Mouse (Mus musculus): ENCODE data around the gene Btbd9. TPM values are rescaled to one million over a fixed set of nuclear protein-coding genes. Genes with fewer than 3 reads are reported as not detected.

Btbd9 gene
- polyA plus RNA-seq, 1 experiment = 25.6 TPM

DNA sequence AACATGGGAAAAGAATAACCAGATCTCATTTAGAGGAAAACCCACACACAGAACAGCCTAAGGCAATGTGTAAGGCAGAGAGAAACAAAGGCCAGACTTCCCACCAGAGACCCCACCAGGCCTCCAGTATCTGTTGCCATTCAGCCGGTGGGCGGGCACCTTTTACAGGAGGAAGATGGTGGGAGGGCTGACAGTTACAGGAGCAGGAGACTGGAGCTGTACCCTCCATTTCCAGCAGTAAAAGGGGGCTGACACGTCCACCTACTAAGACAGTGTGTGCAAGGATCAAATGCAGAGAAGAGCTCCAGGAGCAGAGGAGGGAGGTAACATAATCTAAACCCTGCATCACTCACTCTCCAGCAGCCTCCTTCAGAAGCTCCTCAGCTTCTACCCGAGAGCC, 123.0 kb downstream of the Btbd9 start:
- no peak for DNase-seq
- 84% methylated on average over 4 of the region's 4 CpGs for WGBS
- no peak for TF ChIP-seq POLR2A (IDR thresholded peaks at IDR 0.05; ENCODE audit: low read depth, low read length)
- no peak for TF ChIP-seq CTCF (conservative IDR thresholded peaks at IDR 0.05; ENCODE audit: insufficient read depth, insufficient read length, low read depth, low read length)
- Histone ChIP-seq H3K36me3 (ENCODE audit: control insufficient read depth, insufficient read depth, low read length) (no peaks in the 10 kb centered on the region), H3K4me3 (ENCODE audit: insufficient read depth, low read depth, low read length) (no peak overlapping the region), H3K27ac (ENCODE audit: insufficient read depth, low read depth, low read length) (no peak overlapping the region), H3K4me1 (ENCODE audit: control insufficient read depth, insufficient read depth, low read length) (no peaks in the 10 kb centered on the region), H3K27me3 (replicated peaks; ENCODE audit: control insufficient read depth, insufficient read depth, low read length) (no peaks in the 10 kb centered on the region)

DNA sequence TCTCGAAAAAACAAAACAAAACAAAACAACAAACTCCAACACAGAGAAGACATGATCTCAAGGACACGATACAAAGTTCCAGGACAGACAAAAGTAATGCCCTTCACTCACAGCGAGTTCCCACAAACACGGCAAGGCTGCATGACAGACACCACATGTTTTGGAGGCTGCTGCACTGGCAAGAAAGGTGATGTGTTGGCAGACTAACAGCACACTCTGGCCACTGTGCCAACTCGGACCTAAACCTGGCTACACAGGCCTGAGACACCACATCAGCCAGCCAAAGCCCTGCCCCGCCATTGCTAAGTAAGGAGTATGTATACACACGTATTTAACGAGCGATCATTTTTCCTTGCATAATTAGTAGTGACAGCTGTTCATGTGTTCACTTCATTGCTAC, 123.9 kb downstream of the Btbd9 start:
- Histone ChIP-seq H3K36me3 (ENCODE audit: control insufficient read depth, insufficient read depth, low read length) (no peaks in the 10 kb centered on the region), H3K4me1 (ENCODE audit: control insufficient read depth, insufficient read depth, low read length) (no peaks in the 10 kb centered on the region), H3K4me3 (ENCODE audit: insufficient read depth, low read depth, low read length) (no peak overlapping the region), H3K27me3 (replicated peaks; ENCODE audit: control insufficient read depth, insufficient read depth, low read length) (no peaks in the 10 kb centered on the region), H3K27ac (ENCODE audit: insufficient read depth, low read depth, low read length) (no peak overlapping the region)
- WGBS = 96% methylated on average over 9 of the region's 9 CpGs
- DNase-seq = no peak
- no peak for TF ChIP-seq CTCF (conservative IDR thresholded peaks at IDR 0.05; ENCODE audit: insufficient read depth, insufficient read length, low read depth, low read length)
- no peak for TF ChIP-seq POLR2A (IDR thresholded peaks at IDR 0.05; ENCODE audit: low read depth, low read length)

DNA sequence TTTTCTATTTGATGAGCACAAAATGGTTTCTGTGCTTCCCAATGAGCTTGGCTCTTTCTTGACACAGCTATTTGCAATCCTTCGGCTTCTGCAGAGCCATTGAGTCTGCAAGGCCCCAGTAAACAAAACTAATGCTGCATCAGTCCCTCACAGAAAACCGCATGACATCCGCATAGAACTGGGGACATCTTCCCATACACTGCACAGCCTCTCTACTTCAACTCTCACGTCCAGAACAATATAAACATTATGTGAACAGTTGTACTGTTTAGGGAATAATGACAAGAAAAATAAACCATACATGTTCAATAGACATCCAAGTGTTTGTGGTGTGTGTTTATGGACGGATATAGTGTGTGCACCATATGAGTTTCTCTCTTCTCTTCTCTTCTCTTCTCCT, 127.7 kb downstream of the Btbd9 start:
- TF ChIP-seq CTCF (conservative IDR thresholded peaks at IDR 0.05; ENCODE audit: insufficient read depth, insufficient read length, low read depth, low read length) (no peak), POLR2A (IDR thresholded peaks at IDR 0.05; ENCODE audit: low read depth, low read length) (no peak)
- 92% methylated on average over 5 of the region's 5 CpGs for WGBS
- DNase-seq = no peak
- Histone ChIP-seq H3K4me3 (ENCODE audit: insufficient read depth, low read depth, low read length) (no peak overlapping the region), H3K4me1 (ENCODE audit: control insufficient read depth, insufficient read depth, low read length) (no peaks in the 10 kb centered on the region), H3K27ac (ENCODE audit: insufficient read depth, low read depth, low read length) (no peak overlapping the region), H3K27me3 (replicated peaks; ENCODE audit: control insufficient read depth, insufficient read depth, low read length) (no peaks in the 10 kb centered on the region), H3K36me3 (ENCODE audit: control insufficient read depth, insufficient read depth, low read length) (no peaks in the 10 kb centered on the region)

DNA sequence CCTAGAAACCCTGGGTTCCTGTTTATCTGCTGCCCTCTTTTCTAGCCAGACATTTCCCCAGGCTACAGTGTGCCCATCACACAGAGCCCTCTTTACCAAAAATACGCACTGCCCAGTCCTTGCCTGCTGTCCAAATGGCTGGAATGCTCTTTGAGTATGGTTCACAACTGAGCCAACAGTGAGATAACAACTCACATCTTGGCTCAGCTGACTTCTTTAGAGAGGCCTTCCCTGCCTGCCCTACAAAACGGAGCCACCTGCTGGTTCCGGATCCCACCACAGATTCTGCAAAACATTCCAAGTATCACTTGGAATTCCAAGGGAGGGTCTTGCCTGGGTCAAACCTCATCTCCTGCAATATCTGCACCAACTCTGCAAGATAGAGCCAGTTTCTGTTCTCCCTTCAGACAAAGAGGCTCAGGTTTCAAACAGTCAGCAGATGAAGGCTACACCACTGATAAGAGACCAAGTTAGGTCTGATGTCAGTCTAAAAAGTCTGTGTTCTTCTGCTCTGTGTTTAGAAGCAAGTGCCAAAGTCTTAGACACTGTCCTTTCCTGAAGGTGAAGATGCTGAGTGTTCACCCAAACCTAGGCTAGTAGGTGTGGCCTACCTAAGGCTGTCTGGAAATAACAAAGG, 130.4 kb downstream of the Btbd9 start:
- Histone ChIP-seq H3K4me3 (ENCODE audit: insufficient read depth, low read depth, low read length) (no peak overlapping the region), H3K4me1 (ENCODE audit: control insufficient read depth, insufficient read depth, low read length) (no peaks in the 10 kb centered on the region), H3K36me3 (ENCODE audit: control insufficient read depth, insufficient read depth, low read length) (no peaks in the 10 kb centered on the region), H3K27ac (ENCODE audit: insufficient read depth, low read depth, low read length) (no peak overlapping the region), H3K27me3 (replicated peaks; ENCODE audit: control insufficient read depth, insufficient read depth, low read length) (no peaks in the 10 kb centered on the region)
- TF ChIP-seq CTCF (conservative IDR thresholded peaks at IDR 0.05; ENCODE audit: insufficient read depth, insufficient read length, low read depth, low read length) (no peak), POLR2A (IDR thresholded peaks at IDR 0.05; ENCODE audit: low read depth, low read length) (no peak)
- no peak for DNase-seq
- 100% methylated on average over 3 of the region's 3 CpGs for WGBS

DNA sequence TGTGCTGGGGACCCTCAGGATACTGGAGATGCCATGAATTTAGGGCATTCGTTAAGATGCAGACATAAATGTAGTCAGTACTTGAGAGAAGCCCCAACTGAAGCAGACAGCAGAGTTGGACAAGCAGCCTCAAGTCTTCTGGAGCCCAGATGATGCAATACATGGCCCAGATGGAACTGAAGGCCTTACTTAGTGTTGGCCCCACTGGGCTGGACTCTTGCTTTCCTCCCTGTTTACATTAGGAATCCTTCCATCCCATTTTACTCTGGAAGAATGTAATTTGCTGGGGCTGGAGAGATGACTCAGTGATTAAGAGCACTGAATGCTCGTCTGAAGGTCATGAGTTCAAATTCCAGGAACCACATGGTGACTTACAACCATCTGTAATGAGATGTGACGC, 136.6 kb downstream of the Btbd9 start:
- Histone ChIP-seq H3K36me3 (ENCODE audit: control insufficient read depth, insufficient read depth, low read length) (no peaks in the 10 kb centered on the region), H3K27ac (ENCODE audit: insufficient read depth, low read depth, low read length) (no peak overlapping the region), H3K27me3 (replicated peaks; ENCODE audit: control insufficient read depth, insufficient read depth, low read length) (no peaks in the 10 kb centered on the region), H3K4me3 (ENCODE audit: insufficient read depth, low read depth, low read length) (no peak overlapping the region), H3K4me1 (ENCODE audit: control insufficient read depth, insufficient read depth, low read length) (no peaks in the 10 kb centered on the region)
- no peak for DNase-seq
- 70% methylated on average over 3 of the region's 3 CpGs for WGBS
- no peak for TF ChIP-seq POLR2A (IDR thresholded peaks at IDR 0.05; ENCODE audit: low read depth, low read length)
- no peak for TF ChIP-seq CTCF (conservative IDR thresholded peaks at IDR 0.05; ENCODE audit: insufficient read depth, insufficient read length, low read depth, low read length)

GRCm38 (mm10) chr17:30438786-30439185, 137.5 kb downstream of the Btbd9 start:
- Histone ChIP-seq H3K4me3 (ENCODE audit: insufficient read depth, low read depth, low read length) (no peak overlapping the region), H3K27me3 (replicated peaks; ENCODE audit: control insufficient read depth, insufficient read depth, low read length) (no peaks in the 10 kb centered on the region), H3K4me1 (ENCODE audit: control insufficient read depth, insufficient read depth, low read length) (no peaks in the 10 kb centered on the region), H3K27ac (ENCODE audit: insufficient read depth, low read depth, low read length) (no peak overlapping the region), H3K36me3 (ENCODE audit: control insufficient read depth, insufficient read depth, low read length) (no peaks in the 10 kb centered on the region)
- peak; percentile 50 for DNase-seq
- TF ChIP-seq POLR2A (IDR thresholded peaks at IDR 0.05; ENCODE audit: low read depth, low read length) (no peak), CTCF (conservative IDR thresholded peaks at IDR 0.05; ENCODE audit: insufficient read depth, insufficient read length, low read depth, low read length) (no peak)
- 72% methylated on average over 4 of the region's 4 CpGs for WGBS

DNA sequence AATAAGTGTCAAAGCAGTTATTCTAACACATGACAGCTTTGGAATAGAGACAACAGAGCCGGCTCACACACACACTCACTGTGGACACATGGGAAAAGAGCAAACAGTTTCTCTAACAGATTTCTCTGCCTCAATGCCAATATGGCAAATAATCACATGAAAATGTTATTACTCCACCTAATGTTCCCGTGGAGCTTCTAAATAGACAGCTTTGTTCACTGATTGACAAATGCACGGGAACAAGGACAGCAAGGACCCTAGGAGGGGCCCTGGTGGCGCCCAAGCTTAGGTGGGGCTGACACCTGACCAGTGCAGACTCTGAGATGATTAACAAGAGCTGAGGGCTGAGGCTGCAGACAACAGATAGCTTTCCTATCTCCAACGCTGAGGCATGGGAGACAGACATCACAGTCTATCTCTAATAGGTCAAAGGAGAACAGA, 140.2 kb downstream of the Btbd9 start:
- TF ChIP-seq CTCF (conservative IDR thresholded peaks at IDR 0.05; ENCODE audit: insufficient read depth, insufficient read length, low read depth, low read length) (no peak), POLR2A (IDR thresholded peaks at IDR 0.05; ENCODE audit: low read depth, low read length) (no peak)
- WGBS = 62% methylated on average over 5 of the region's 5 CpGs

More for the DNA sequence above, 140.2 kb downstream of the Btbd9 start:
- Histone ChIP-seq H3K27me3 (replicated peaks; ENCODE audit: control insufficient read depth, insufficient read depth, low read length) (no peaks in the 10 kb centered on the region), H3K4me3 (ENCODE audit: insufficient read depth, low read depth, low read length) (no peak overlapping the region), H3K4me1 (ENCODE audit: control insufficient read depth, insufficient read depth, low read length) (peaks cover 3% of the 10 kb centered on the region; the same call in 1 of the 2 replicates), H3K27ac (ENCODE audit: insufficient read depth, low read depth, low read length) (no peak overlapping the region), H3K36me3 (ENCODE audit: control insufficient read depth, insufficient read depth, low read length) (no peaks in the 10 kb centered on the region)
- no peak for DNase-seq
